Mouse (Mus musculus): ENCODE results near the gene March5. TPM values are rescaled to one million over a fixed set of nuclear protein-coding genes. Genes with fewer than 3 reads are reported as not detected.
A peak's percentile ranks its signal among the peaks of the same experiment; 100 is the strongest.
"Not testable (repeated sequence)": the region's sequence is repeated elsewhere in the genome, so short reads cannot be mapped to it uniquely, and the experiment has no call there.

The March5 gene
- total RNA-seq, 2 experiments from 2014 or later = 52.6 to 90.3 TPM

DNA sequence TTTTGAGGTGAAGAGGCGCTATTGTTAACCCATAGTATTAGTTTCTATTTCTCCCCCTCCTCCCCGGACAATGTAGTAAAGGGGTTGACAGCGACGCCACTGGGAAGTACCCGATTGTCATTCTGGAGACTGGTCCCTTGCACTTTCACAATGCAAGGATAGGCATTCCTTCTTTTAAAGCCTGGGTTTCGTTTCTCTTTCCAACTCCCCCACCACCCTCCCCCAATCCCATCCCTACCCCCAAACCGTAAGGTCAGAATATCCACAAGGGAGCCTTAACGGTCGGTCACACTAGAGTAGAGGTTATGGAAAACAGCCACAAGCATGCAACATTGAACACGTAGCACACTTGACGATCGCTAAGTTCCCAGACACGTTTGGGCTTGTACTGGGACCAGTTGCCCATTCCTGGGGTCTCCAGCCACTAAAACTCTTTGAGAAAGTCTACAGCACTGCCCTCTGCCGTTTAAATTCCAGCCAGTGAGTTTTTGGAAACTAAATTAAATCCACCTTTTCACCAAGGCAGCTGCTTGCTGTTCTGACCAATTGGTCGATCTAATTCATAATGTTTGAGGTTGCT lies 923 bp downstream of the March5 start, which contains the start of gene Cpeb3:
Cpeb3 (minus strand) TSS at position 426 of the 580 bp plus-strand sequence.
- no peak for ATAC-seq (ENCODE audit: poor library complexity, severe bottlenecking)

DNA sequence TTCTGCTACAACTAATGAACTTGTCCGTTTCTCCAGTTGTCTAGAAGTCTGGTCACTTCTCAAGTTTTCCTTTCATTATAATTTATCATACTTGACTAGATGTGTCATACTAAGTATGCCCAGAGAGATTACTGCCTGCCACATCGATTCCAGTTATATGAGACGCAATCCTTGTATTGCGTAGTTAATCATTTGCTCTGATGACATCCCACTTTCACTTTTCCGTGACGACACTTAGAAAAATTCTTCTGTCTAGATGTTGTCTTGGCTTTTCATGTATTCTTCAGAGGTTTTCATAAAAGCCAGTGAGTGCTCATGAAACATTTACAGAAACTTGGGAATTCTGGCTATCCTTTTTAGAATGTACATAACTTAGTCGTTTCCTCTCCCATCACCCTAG lies 1.6 kb downstream of the March5 start:
- no peak for ATAC-seq (ENCODE audit: poor library complexity, severe bottlenecking)

DNA sequence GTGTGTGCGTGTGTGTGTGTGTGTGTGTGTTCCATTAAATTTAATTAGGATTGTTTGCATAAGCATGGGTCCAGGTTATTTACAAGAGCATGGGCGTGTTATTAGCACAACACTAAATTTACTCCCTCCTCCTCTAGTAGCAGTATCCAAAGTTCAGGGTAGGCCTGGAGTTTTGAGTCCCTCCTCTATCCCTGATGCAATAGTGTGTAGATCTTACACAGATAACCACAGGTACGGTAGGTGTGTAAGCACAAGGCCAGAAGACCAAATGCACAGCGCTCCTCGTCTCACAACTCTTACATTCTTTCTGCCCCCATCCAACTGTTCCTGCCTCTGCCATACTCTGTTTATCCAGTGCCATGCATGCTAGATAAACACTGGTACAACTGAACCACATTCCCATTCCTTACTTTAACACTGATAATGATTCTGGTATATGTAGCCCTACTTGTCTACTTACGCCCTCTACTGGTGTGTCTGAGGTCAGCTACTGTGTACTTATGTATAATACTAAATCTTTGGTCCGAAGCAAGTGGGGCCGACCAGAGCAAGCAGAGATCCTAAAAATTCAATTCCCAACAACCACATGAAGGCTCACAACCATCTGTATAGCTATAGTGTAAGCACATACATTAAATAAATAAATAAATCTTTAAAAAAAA lies 2.3 kb downstream of the March5 start:
- no peak for ATAC-seq (ENCODE audit: poor library complexity, severe bottlenecking)

DNA sequence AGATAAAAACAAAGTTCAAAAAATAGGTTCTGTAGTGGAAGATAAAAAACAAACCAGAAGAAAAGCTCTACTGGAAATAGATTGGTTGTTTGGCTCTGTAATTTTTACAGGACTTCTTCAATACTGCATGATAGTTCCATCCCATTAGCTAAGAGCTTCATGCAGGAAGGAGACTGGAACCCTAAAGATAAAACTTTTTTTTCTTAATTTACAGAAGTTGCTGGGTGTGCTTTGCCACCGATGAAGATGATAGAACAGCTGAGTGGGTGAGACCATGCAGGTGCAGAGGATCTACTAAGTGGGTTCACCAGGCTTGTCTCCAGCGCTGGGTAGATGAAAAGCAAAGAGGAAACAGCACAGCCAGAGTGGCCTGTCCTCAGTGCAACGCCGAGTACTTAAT lies 3.1 kb downstream of the March5 start:
- no peak for ATAC-seq (ENCODE audit: poor library complexity, severe bottlenecking)

DNA sequence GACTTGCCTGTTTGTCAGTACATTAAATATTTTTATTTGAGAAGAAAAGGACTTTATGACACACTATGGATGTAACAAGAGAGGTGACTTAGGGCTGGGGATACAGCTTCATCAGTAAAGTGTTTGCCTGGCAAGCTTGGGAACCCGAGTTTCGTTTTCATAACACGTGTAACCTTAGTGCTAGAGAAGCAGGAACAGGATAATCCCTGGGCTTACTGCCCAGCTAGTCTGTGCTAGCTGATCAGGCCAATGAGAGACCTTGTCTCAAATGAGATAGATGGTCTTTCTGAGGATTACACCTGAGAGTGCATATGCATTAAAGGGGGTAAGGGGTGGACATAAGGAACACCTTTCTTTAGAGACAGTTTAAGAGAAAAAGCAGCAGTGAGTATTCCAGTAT lies 4.1 kb downstream of the March5 start:
- ATAC-seq (ENCODE audit: poor library complexity, severe bottlenecking) = no peak

DNA sequence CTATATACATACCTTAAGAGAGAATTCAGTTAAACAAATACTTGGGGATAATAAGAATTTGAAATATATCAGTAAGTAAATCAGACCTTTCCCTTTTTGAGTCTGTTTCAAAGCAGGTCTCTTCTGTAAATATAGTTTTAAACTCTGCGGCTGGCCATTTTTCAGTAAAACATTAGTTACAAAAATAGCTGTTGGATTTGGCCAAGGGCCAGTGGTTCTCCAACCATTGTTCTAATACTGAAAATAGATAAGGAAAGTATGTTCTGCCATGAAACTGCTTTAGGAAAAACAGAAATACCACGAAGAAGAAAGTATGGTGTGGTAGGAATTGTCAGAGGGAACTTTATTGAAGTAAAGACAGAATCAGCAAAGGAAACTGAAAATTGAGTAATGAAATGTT lies 7.4 kb downstream of the March5 start:
- no peak for ATAC-seq (ENCODE audit: poor library complexity, severe bottlenecking)

DNA sequence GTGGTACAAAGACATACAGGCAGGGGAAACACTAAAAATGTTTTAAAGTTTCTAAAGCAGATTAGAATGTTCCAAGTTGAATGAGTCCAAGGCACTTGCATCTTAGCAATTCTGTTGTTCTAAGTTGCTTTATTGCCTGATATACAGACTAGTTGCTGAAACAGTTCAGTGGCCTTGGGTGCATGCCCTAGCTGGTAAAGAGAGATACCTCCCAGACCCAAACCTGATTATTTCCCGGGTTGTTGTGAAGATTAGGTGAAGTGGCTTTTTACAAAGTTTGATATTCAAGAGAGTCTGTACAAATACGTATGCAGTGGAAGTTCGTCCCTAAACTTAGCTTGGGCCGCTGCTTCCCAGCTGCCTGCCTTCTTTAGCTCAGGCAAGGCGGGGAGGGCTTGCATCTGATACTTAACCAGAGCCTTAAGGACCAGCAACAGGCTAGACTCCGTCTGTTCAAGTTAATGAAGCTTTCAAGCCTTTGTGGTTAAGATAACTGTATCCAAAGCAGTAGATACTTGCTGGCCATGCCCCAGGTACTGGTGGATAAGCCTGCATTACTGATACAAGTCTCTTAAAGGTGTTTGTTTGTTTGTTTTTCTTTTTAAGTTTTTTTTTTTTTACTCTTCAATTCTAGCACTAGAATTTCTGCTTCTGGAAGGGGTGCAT lies 18.0 kb downstream of the March5 start:
- ATAC-seq (ENCODE audit: poor library complexity, severe bottlenecking) = no peak

DNA sequence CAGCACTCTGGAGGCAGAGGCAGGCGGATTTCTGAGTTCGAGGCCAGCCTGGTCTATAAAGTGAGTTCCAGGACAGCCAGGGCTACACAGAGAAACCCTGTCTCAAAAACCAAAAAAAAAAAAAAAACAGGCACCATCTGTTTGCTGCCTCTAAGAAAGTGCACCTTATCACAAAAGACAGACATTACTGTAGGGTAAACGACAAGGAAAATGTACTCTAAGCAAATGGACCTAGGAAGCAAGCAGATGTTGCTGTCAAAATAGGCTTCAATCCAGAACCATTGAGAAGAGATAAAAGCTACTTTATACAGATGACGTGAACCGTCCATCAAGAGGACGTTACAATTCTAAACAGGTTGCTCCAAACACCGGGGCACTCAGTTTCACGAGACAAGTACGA lies 25.3 kb downstream of the March5 start:
- not testable (repeated sequence) for ATAC-seq (ENCODE audit: poor library complexity, severe bottlenecking)

DNA sequence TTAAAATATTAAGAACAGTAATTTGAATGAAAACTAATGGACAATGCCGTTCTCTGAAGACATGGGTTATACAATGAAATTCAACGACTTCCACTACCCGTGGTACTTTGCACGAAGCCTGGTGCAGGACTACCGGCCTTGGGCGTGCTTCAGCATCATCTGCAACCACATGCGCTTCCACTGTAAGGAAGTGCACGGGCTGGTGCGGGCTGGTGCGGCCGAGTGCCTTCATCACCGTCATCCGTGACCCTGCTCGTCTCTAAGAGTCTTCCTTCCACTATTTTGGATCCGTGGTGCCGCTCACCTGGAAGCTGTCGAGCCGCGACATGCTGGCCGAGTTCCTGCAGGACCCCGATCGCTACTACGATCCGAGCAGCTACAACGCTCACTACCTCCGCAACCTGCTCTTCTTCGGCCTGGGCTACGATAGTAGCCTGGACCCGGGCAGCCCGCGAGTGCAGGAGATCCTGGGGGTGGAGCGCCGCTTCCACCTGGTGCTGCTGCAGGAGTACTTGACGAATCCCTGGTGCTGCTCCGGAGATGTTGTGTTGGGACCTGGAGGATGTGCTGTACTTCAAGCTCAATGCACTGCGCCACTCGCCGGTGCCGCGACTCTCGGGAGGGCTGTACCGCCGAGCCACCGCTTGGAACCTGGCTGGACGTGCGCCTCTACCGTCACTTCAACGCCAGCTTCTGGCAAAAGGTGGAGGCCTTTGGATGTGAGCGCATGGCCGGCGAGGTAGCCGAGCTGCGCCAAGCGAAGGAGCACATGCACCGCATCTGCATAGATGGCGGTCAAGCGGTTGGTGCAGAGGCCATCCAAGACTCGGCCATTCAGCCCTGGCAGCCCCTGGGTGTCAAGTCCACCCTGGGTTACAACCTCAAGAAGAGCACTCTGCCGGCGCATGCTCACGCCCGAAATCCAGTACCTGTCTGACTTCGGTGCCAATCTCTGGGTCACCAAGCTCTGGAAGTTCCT lies 26.5 kb downstream of the March5 start:
- peak; percentile 22 for ATAC-seq (ENCODE audit: poor library complexity, severe bottlenecking)

DNA sequence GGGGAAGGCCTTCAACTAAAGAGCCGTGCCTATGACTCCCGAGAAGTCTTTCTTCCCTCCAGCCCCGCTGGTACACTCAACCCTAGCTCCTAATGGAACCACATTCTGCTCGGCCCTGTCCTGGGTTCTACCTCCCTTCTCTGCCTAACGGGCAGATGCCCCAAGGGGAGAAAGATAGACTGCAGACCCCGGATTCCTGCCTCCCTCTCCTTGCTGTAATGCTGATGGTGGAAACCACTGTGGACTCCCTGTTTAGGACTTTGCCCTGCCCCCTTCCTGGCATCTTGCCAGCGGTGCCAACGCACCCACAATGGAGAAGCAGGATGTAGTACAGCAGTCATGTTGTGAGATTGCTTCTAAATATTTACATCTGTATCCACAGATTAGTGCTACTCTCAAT lies 28.5 kb downstream of the March5 start:
- ATAC-seq (ENCODE audit: poor library complexity, severe bottlenecking) = no peak

DNA sequence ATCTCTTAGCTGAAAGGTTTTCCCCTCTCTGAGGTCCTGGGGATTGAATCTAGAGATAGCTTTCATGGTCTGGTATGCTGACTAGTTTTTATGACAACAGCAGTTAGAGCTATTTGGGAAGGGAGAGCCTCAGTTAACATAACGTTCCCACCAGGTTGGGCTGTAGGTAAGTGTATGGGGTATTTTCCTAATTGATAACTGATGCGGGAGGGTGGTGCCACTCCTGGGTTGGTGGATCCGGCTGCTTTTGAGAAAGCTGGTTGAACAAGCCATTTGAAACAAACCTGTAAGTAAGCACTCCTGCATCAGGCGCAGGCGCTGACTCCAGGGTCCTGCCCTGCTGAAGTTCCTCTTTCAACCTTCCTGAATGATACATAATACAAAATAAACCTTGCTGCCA lies 30.0 kb downstream of the March5 start:
- no peak for ATAC-seq (ENCODE audit: poor library complexity, severe bottlenecking)

DNA sequence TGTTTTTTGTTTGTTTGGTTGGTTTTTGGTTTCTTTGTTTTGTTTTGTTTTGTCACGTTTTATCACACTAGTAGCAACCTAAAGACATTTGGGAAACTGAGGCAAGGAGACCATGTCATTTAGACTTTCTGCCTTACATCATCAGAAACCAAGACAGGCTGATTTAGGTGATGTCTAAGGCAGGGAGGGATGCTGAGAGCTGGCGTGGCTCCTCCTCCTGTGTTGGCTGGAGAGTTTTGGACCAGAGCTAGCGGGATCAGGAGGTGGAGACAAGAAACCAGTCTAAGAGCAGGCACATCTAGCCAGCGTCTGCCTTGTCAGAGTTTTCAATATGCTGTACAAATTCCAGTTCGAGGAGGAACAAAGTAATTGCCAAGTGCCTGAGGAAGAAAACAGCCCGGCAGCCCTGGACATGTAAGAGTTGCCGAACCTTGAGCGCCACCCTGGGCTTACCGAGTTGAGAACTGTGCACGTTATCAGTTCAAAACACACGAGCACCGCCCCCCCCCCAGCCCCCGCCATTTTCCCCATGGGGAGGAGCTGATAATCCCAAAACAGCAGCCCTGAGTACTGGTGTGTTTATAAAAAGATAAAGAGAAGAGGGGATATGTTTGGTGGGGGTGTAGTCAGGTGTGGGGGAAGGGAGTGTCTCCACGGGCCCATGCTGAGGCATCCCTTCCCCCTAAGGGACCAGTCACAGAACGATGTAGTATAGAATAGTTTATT lies 30.5 kb downstream of the March5 start:
- peak; percentile 36; the same call in 1 of the 2 replicates for ATAC-seq (ENCODE audit: poor library complexity, severe bottlenecking)

DNA sequence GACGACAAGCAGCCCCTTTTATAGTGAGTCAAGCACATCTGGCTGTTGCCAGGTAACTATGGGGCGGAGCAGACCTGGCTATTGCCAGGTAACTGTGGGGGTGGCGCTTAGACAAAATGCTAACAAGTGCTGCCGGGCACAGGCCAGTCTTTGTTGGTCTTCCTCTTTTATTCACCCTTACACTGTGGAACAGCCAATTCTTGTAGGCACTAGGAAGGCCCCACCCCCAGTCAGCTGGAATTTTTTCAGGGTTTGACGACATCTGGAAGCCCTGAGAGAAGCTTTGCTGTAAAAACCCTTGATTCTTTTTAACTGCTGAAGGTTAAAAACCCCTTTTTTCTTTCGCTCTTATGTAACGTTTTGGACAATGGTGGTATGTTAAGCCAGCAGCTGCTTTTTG lies 31.3 kb downstream of the March5 start:
- no peak for ATAC-seq (ENCODE audit: poor library complexity, severe bottlenecking)

DNA sequence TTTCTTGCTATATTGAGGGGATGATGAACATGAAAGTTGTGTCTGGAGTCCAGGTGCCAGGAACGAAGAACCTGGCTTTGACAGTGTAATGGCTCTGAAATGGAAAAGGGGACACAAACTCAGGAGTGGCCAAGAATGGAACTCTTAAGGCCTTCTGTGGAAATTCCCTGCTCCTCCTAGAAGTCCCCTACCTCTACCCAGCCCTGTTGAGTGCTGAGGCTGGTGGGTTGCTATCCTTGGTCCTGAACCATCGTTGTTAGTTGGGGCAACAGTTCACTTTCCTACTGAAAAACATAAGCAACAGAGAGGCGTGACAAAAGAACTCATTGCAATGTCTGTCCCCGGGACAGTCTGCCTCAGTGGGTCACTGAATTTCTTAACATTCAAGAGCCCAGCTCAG lies 31.8 kb downstream of the March5 start:
- no peak for ATAC-seq (ENCODE audit: poor library complexity, severe bottlenecking)

DNA sequence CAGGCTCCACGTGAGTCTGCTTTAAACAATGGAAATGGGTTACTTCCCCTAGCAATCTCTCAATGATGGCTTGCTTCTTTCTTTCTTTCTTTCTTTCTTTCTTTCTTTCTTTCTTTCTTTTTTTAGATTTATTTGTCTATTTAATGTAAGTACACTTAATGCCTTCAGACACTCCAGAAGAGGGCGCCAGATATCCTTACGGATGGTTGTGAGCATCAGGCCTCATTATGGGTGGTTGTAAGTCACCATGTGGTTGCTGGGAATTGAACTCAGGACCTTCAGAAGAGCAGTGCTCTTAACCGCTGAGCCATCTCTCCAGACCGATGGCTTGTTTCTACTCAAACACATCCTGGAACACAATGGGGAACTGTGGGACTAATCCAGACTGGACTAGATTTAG lies 33.9 kb downstream of the March5 start:
- ATAC-seq (ENCODE audit: poor library complexity, severe bottlenecking) = no peak

DNA sequence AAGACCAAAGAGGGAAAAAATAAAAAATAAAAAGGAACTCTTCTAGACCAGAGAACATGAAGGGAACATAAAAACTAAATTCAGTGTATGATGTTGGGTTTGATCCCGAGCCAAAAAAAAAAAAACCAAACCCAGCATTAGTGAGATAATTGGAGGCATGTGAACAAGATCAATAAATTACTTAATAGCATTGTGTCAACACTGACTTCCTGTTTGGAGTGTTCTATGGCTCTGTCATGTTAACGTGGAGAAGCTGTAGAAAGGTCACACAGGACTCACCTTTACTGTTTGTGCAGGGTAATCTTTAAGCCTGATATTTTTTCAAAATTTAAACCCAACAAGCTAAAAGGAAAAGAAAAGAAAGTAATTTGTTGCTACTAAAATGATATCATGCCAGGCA lies 35.4 kb downstream of the March5 start:
- ATAC-seq (ENCODE audit: poor library complexity, severe bottlenecking) = no peak

DNA sequence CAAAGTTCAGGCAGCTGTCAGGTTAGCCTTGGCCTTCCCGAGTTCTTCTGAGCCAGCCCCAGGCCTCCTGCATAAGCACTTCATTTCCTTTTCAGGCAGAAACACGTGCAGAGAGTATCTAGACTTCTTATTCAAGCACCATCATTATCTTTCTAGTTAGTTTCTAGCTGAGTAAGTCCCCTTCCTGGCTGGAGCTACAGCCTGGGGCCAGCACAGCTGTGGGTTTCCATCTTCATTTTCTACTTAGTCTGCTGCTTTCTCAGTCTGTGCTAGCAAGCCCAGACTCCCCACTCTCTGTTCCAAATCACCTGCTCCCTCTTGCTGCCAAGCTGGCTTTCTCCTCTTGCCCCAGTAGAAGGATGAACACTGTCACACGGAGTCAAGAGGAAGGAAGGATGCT lies 39.5 kb downstream of the March5 start:
- ATAC-seq (ENCODE audit: poor library complexity, severe bottlenecking) = no peak

DNA sequence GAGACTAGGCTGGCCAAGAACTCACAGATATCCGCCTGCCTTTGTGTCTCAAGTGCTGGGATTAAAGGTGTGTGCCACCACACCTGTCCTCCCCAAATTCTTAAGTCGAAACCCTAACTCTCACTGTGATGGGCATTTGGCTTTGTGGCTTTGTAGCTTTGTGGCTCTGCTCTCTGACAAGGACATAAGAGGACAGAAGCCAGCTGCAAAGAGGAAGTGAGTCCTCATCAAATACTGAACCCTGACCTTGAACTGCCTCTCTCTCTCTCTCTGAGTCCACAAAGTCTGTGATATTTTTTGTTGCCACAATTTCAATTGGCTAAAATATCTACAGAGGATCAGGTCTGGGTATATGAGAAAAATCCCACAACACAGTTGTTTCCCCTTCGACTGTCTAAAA lies 40.9 kb downstream of the March5 start:
- ATAC-seq (ENCODE audit: poor library complexity, severe bottlenecking) = peak; percentile 64

DNA sequence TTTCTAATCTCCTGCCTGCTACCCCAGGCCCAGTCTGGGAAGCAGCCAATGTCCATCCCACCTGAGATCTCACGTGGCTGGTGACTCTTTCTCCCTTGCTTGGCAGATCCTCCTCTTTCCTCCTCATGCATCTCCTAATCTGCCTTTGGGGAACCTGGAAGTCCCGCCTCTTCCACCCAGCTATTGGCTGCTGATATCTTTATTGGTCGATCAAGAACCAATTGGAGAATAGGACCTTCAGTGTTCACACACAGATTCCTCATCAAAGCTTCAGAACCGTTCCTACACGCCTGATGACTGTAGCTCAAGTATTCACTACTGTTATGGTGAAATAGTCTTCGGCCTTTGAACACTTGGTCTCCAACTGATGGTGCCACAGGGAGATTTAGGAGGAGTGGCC lies 44.8 kb downstream of the March5 start:
- no peak for ATAC-seq (ENCODE audit: poor library complexity, severe bottlenecking)

DNA sequence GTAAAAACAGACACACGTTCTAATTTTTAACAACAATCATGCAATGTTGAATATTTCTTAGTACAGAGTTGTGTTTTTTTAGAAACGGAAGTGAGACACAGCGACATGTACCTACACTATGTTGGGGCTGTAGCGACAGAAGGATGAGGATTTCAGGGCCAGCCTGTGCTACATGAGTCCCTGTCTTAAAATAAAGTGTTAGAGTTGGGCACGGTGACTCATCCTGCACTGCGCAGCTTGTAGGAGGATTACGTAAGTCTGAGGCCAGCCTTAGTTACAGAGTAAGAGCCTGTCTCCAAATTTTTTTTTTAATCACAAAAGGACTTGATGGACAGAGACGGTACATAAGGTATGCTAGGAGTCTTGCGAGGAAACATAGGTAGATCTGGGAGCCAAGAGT lies 48.0 kb downstream of the March5 start:
- no peak for ATAC-seq (ENCODE audit: poor library complexity, severe bottlenecking)

DNA sequence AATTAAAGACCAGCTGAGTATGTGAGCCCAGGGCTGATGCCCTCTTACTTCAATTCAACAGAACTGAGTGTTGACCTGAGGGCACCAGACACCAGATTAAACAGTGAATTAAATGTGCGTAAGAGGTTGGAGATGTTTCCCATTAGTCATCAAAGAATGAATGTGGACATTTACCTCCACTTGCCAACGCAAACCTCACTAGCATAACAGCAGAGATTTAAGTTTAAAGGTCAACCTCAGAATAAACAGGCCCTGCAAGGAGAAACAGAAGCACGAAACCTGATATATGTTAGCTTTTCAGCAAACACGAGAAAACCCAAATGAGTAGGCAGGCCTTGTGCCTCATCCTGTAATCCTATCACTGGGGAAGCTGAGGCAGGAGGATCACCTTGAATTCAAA lies 55.0 kb downstream of the March5 start:
- ATAC-seq (ENCODE audit: poor library complexity, severe bottlenecking) = no peak

All from megakaryocyte, adult 5-6 weeks (primary cell).